Mouse (Mus musculus) kidney, postnatal 0 days (tissue): ENCODE data around the gene Sidt1. TPM values are rescaled to one million over a fixed set of nuclear protein-coding genes. Genes with fewer than 3 reads are reported as not detected.

ENCODE experiments used
- ATAC-seq: fragments of 200-750 bp; cut with Nextera tagmentation; replicated peaks from 2 replicates; pipeline ENCODE4 v1.8.0; 2017; ENCODE audit warnings: low read depth, moderate number of reproducible peaks, moderate TSS enrichment, moderate library complexity; ENCODE audit not compliant: low FRiP score
- DNase-seq: peaks from one replicate; pipeline ENCODE4 v3.0.0-alpha.2; 2016; ENCODE audit warnings: low spot score
- H3K27ac ChIP-seq: fragments of 300-500 bp; sonication (generic); 2 replicates; pipeline ENCODE4 v1.5.1; 2014; ENCODE audit warnings: mild to moderate bottlenecking
- H3K27me3 ChIP-seq: fragments of 300-500 bp; sonication (generic); 2 replicates; pipeline ENCODE4 v1.6.1; 2014; ENCODE audit warnings: low read length, mixed read lengths; ENCODE audit not compliant: insufficient read depth
- H3K36me3 ChIP-seq: fragments of 300-500 bp; sonication (generic); 2 replicates; pipeline ENCODE4 v1.6.1; 2014; ENCODE audit warnings: low read length, mixed read lengths; ENCODE audit not compliant: insufficient read depth
- H3K4me1 ChIP-seq: fragments of 300-500 bp; sonication (generic); replicated peaks from 2 replicates; pipeline ENCODE4 v1.6.1; 2014; ENCODE audit warnings: antibody characterized with exemption, low read length, mixed read lengths; ENCODE audit not compliant: insufficient read depth
- H3K4me2 ChIP-seq: fragments of 300-500 bp; sonication (generic); 2 replicates; pipeline ENCODE4 v1.6.1; 2014; ENCODE audit warnings: mild to moderate bottlenecking, low read length, moderate library complexity, mixed read lengths
- H3K4me3 ChIP-seq: fragments of 300-500 bp; sonication (generic); replicated peaks from 2 replicates; pipeline ENCODE4 v1.5.1; 2014; ENCODE audit warnings: low read depth, low read length
- H3K9ac ChIP-seq: fragments of 300-500 bp; sonication (generic); 2 replicates; pipeline ENCODE4 v1.6.1; 2014; ENCODE audit warnings: low read depth, low read length
- H3K9me3 ChIP-seq: fragments of 300-500 bp; sonication (generic); replicated peaks from 2 replicates; pipeline ENCODE4 v1.6.1; 2016; ENCODE audit warnings: low read length, inconsistent platforms, mixed read lengths
- CTCF ChIP-seq: IDR thresholded peaks from 2 replicates; pipeline ENCODE4 v1.5.1; 2016; ENCODE audit warnings: antibody characterized with exemption, low read depth, mild to moderate bottlenecking, moderate library complexity
- WGBS: fragments of 180-500 bp; shearing (Covaris S2); extraction: QIAGEN DNeasy Blood & Tissue Kit; methylation state at CpG from one replicate; pipeline ENCODE4 v1.1.7; 2014; 5-methylcytosine and 5-hydroxymethylcytosine counted together
- polyA plus RNA-seq: library from polyadenylated mRNA; unstranded; fragments of >200 nt; fragmentation: Nextera tagmentation; extraction: Ambion mirVana; gene quantifications from 2 replicates; pipeline ENCODE4 v1.2.1, GENCODE M21; 2015

The Sidt1 gene
- polyA plus RNA-seq, 1 experiment from 2014 or later: 1.4 TPM

- TF ChIP-seq CTCF: no peak
- no peaks in the 10 kb centered on the region for H3K9me3 ChIP-seq
- H3K9ac ChIP-seq: no peak overlapping the region
- no peak for ATAC-seq
- no peaks in the 10 kb centered on the region for H3K4me1 ChIP-seq
- H3K36me3 ChIP-seq: no peaks in the 10 kb centered on the region
- 75% methylated on average over 10 of the region's 10 CpGs for WGBS
- no peak overlapping the region for H3K27ac ChIP-seq
- DNase-seq: no peak
- no peak overlapping the region for H3K4me3 ChIP-seq
- no peaks in the 10 kb centered on the region for H3K27me3 ChIP-seq
- H3K4me2 ChIP-seq: no peak overlapping the region
These were observed 83.0 kb downstream of the Sidt1 start for GRCm38 (mm10) chr16:44249985-44250384.

GRCm38 (mm10) chr16:44243323-44243722, 89.7 kb downstream of the Sidt1 start:
- no peak overlapping the region for H3K27ac ChIP-seq
- TF ChIP-seq CTCF: no peak
- H3K27me3 ChIP-seq: no peaks in the 10 kb centered on the region
- ATAC-seq (no peak), DNase-seq (no peak)
- no peaks in the 10 kb centered on the region for H3K9me3 ChIP-seq
- H3K4me3 ChIP-seq: no peak overlapping the region
- no peaks in the 10 kb centered on the region for H3K4me1 ChIP-seq
- H3K36me3 ChIP-seq: no peaks in the 10 kb centered on the region
- WGBS: 67% methylated on average over 7 of the region's 7 CpGs
- H3K9ac ChIP-seq: no peak overlapping the region
- H3K4me2 ChIP-seq: no peak overlapping the region

GRCm38 (mm10) chr16:44242633-44243032, 90.4 kb downstream of the Sidt1 start:
- H3K27me3 ChIP-seq: no peaks in the 10 kb centered on the region
- no peak overlapping the region for H3K4me3 ChIP-seq
- no peaks in the 10 kb centered on the region for H3K36me3 ChIP-seq
- H3K9me3 ChIP-seq: no peaks in the 10 kb centered on the region
- peak; percentile 93 for TF ChIP-seq CTCF
- no peak overlapping the region for H3K4me2 ChIP-seq
- 0% methylated on average over 1 of the region's 1 CpGs for WGBS
- no peaks in the 10 kb centered on the region for H3K4me1 ChIP-seq
- no peak overlapping the region for H3K27ac ChIP-seq
- ATAC-seq (peak; percentile 57; the same call in 1 of the 2 replicates), DNase-seq (peak; percentile 77)
- no peak overlapping the region for H3K9ac ChIP-seq

- Histone ChIP-seq H3K4me3 (no peak overlapping the region), H3K4me1 (no peaks in the 10 kb centered on the region), H3K27me3 (no peaks in the 10 kb centered on the region), H3K27ac (no peak overlapping the region), H3K9me3 (no peaks in the 10 kb centered on the region), H3K36me3 (no peaks in the 10 kb centered on the region), H3K4me2 (no peak overlapping the region), H3K9ac (no peak overlapping the region)
- DNase-seq (no peak), ATAC-seq (no peak)
- WGBS: 64% methylated on average over 8 of the region's 8 CpGs
- no peak for TF ChIP-seq CTCF
These were observed 92.6 kb downstream of the Sidt1 start for GRCm38 (mm10) chr16:44240406-44240805.

- Histone ChIP-seq H3K9ac (no peak overlapping the region), H3K4me2 (no peak overlapping the region), H3K9me3 (no peaks in the 10 kb centered on the region), H3K27me3 (no peaks in the 10 kb centered on the region), H3K4me3 (no peak overlapping the region), H3K27ac (no peak overlapping the region), H3K36me3 (no peaks in the 10 kb centered on the region), H3K4me1 (no peaks in the 10 kb centered on the region)
- TF ChIP-seq CTCF: no peak
- ATAC-seq: no peak
- DNase-seq: no peak
- WGBS: 41% methylated on average over 10 of the region's 10 CpGs
These were observed 94.1 kb downstream of the Sidt1 start for GRCm38 (mm10) chr16:44238835-44239263.

- WGBS: 86% methylated on average over 3 of the region's 3 CpGs
- TF ChIP-seq CTCF: no peak
These were observed 95.2 kb downstream of the Sidt1 start for GRCm38 (mm10) chr16:44237836-44238235.

GRCm38 (mm10) chr16:44233019-44233418, 100.0 kb downstream of the Sidt1 start:
- no peak overlapping the region for H3K27ac ChIP-seq
- DNase-seq (no peak), ATAC-seq (no peak)
- no peaks in the 10 kb centered on the region for H3K27me3 ChIP-seq
- no peak for TF ChIP-seq CTCF
- H3K4me2 ChIP-seq: no peak overlapping the region
- H3K9me3 ChIP-seq: no peaks in the 10 kb centered on the region
- H3K4me3 ChIP-seq: no peak overlapping the region
- H3K36me3 ChIP-seq: no peaks in the 10 kb centered on the region
- H3K4me1 ChIP-seq: no peaks in the 10 kb centered on the region
- H3K9ac ChIP-seq: no peak overlapping the region
- 87% methylated on average over 7 of the region's 7 CpGs for WGBS

More at GRCm38 (mm10) chr16:44237836-44238235, 95.2 kb downstream of the Sidt1 start:
- H3K27ac ChIP-seq: no peak overlapping the region
- no peak overlapping the region for H3K4me2 ChIP-seq
- no peak overlapping the region for H3K9ac ChIP-seq
- H3K36me3 ChIP-seq: no peaks in the 10 kb centered on the region
- no peaks in the 10 kb centered on the region for H3K4me1 ChIP-seq
- no peaks in the 10 kb centered on the region for H3K27me3 ChIP-seq
- no peak overlapping the region for H3K4me3 ChIP-seq
- no peak for DNase-seq
- no peaks in the 10 kb centered on the region for H3K9me3 ChIP-seq
- no peak for ATAC-seq
